Mouse (Mus musculus) bone marrow, adult 2 months (tissue): ENCODE measurements at regions not wholly inside any gene's neighbourhood (a gene's known extent, or its start where the extent isn't known, plus 50 kb on each side); places are given as distances from the start of the nearest gene placed in this dataset.

ENCODE experiments used
- H3K27ac ChIP-seq: fragments of 200-500 bp; 2 replicates; pipeline ENCODE4 v1.5.1; 2012; ENCODE audit warnings: low read depth, mild to moderate bottlenecking, control low read depth, inconsistent platforms, low read length; ENCODE audit not compliant: control insufficient read depth, poor library complexity, insufficient read depth
- H3K4me1 ChIP-seq: fragments of 200-500 bp; 2 replicates; pipeline ENCODE4 v1.6.1; 2011; ENCODE audit warnings: low read length; ENCODE audit not compliant: control insufficient read depth, insufficient read depth
- H3K4me3 ChIP-seq: fragments of 200-500 bp; replicated peaks from 2 replicates; pipeline ENCODE3; 2011; ENCODE audit warnings: mild to moderate bottlenecking, low read depth, low read length, control low read depth; ENCODE audit not compliant: control insufficient read depth
- CTCF ChIP-seq: fragments of 200-500 bp; IDR thresholded peaks from 2 replicates; pipeline ENCODE4 v1.5.1; 2011; ENCODE audit warnings: low read length, control low read depth; ENCODE audit not compliant: control insufficient read depth, insufficient read depth
- POLR2A ChIP-seq: fragments of 200-500 bp; IDR thresholded peaks from 2 replicates; pipeline ENCODE4 v1.6.1; 2011; ENCODE audit warnings: low read depth, mild to moderate bottlenecking, control low read depth, low read length, borderline replicate concordance; ENCODE audit not compliant: control insufficient read depth
- WGBS: fragments of 180-500 bp; shearing (Covaris S2); methylation state at CpG from one replicate; pipeline ENCODE4 v1.1.7; 2018; 5-methylcytosine and 5-hydroxymethylcytosine counted together

DNA sequence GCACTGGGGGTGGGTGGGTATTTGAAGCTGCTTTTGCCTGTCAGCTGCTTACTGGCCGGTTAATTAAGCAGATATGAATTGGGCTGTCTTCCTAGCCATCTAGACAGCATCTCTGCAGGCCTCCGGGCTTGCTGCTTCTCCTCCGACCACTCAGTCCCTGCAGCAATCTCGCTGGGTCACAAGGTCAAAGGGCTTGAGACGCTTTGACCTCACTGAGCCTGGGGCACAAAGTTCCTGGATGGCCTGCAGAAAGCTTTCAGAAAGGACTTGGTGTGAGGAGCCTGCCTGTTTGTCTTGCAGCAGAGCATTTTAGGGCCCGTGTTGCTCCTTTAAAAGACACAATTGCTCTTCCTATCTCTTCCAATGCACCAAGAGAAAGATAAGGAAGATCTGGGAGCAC lies 83.7 kb upstream of the Ppp2r5a start:
- WGBS, result 84% methylated on average over 6 of the region's 6 CpGs
- TF ChIP-seq CTCF, result no peak
- no peak for TF ChIP-seq POLR2A
- Histone ChIP-seq H3K27ac (no peak overlapping the region), H3K4me1 (no peaks in the 10 kb centered on the region), H3K4me3 (no peak overlapping the region)

DNA sequence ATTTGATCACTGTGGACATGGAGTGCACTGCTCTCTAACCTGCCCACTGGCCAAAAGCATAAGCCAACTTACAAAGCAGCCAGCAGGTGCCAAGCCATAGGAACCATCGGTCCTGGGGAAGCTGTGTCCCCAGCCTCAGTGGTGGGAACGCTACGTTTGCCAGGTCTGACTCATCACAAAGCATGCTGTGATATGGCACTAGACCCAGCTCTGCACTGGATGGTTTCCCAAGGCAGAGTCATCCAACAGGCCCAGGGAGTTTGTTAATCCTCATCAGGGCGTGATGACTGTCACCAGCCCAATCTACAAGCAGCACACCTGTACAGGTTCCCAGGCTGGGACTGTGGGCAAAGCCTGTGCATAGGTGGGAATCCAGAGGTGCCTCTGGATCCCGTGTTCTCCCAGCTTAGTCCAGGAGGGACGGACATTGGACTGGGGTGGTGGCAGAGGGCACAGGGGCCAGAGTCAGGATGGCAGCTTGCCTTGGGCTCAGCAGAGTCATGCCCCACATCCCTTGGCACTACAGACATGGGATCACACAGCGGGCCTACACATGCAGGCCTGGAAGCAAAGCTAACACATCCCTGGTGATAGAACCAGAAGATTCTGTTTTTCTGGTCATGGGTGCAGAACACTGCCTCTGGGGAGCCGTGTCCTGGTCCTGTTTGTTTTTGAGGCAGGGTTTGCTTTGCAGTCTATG lies 81.8 kb upstream of the Ppp2r5a start:
- TF ChIP-seq CTCF (no peak), POLR2A (no peak)
- 85% methylated on average over 8 of the region's 8 CpGs for WGBS

DNA sequence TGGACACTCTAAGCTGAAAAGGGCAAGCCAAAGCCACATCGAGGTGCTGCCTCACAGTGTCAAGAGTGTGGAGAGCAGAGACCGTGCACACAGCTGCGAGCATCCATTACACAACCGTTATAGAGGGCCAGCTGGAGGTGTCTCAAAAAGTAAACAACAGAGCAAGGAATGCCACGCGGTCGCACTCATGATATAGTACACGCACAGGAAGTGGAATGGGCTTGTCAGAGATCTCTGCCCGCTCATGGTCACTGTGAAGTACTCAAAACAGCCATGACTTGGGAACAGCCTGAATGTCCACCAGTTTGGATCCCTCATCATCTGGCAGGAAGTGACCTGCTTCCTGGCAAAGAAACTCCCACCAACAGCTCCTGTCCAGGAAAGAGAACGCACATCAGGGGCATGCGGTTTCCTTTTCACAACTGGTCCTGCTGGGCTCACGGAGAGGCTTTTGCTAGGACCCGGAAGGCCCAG lies 76.9 kb upstream of the Ppp2r5a start:
- H3K4me1 ChIP-seq, result peaks cover 4% of the 10 kb centered on the region
- 8% methylated on average over 13 of the region's 13 CpGs for WGBS
- TF ChIP-seq CTCF (peak; percentile 15; the same call in 1 of the 2 replicates), POLR2A (no peak)
- H3K4me3 ChIP-seq, result no peak overlapping the region
- H3K27ac ChIP-seq, result peak overlapping the region; percentile 76

More for the DNA sequence above, 81.8 kb upstream of the Ppp2r5a start:
- no peak overlapping the region for H3K4me3 ChIP-seq
- no peak overlapping the region for H3K27ac ChIP-seq
- peaks cover 2% of the 10 kb centered on the region for H3K4me1 ChIP-seq

DNA sequence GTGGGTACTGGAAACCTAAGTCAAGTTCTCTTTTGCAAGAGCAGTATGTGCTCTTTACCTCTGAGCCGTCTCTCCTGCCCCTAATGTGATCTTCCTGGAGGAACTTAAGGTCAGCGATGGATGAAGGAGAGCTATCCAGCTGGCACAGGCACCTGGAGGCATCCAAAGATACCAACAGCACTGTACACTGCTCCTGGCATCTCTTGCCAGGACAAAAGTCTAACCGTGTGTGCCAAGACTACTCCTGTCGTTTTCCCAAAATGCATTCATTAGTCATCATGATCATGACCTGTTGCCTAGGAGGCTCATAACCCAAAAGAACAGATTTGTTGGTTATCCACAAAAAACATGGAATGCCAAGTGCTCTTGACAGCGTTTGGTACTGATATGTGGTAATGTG lies 69.5 kb upstream of the Ppp2r5a start:
- Histone ChIP-seq H3K4me1 (peaks cover 3% of the 10 kb centered on the region), H3K27ac (no peak overlapping the region), H3K4me3 (no peak overlapping the region)
- TF ChIP-seq POLR2A (no peak), CTCF (no peak)
- WGBS, result 73% methylated on average over 5 of the region's 5 CpGs

DNA sequence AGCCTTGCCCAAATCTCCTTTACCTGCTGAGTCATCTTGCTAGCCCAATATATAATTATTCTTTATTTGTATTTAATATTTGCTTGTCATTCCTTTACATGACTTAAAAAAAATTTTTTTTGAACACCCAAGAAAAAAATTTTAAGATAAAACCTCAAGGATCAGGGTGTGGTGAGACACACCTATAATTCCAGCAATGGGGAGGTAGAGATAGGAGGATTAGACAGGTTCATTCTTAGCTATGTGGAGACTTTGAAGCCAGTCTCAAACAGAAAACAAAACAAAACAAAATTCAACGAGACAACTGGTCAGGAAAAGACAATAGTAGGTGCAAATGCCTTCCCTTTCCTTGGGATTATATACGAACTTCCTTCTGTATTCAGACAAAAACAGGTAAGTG lies 68.4 kb upstream of the Ppp2r5a start:
- Histone ChIP-seq H3K27ac (no peak overlapping the region), H3K4me1 (peaks cover 3% of the 10 kb centered on the region), H3K4me3 (no peak overlapping the region)
- TF ChIP-seq POLR2A (no peak), CTCF (no peak)
- WGBS, result 56% methylated on average over 2 of the region's 2 CpGs

DNA sequence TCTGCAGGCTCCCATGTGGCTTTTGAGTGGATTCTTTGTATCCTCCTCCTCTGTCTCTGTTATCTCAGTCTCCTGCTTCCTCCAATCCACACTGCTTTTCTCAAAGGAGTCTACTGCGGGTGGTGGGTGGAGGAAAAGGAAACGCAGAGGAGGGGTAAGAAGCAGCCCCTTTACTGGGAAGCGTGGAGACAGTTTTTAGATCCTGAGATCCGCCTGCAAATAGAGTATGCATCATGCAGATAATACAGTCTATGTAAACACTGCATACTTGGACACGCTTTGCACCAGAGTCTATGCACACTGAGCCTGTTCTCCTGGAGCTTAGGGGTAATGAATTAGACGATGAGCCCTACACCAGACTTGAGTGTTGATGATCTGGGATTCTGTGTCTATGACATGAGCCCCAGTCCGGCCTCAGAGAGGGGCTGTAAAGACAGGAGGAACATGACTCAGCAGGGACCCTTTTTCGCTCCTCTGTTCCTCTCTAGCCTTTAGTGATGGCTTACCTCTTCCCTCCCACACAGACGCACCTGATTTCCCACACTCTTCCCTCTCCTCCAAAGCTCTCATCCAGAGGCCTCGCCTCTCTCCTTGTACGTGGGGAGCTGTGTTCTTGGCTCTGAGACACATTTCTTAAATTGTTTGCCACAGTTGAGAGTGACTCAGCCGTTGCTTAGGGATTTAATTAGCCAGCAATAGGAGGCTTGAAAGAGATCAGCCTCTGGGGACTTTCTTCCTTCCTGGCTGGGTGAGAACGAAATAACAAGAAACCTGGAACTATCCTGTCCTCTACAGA lies 67.3 kb upstream of the Ppp2r5a start:
- Histone ChIP-seq H3K4me3 (no peak overlapping the region), H3K4me1 (peaks cover 4% of the 10 kb centered on the region), H3K27ac (peak overlapping the region; percentile 30; the same call in 1 of the 2 replicates)
- TF ChIP-seq POLR2A (no peak), CTCF (no peak)
- 29% methylated on average over 13 of the region's 13 CpGs for WGBS

DNA sequence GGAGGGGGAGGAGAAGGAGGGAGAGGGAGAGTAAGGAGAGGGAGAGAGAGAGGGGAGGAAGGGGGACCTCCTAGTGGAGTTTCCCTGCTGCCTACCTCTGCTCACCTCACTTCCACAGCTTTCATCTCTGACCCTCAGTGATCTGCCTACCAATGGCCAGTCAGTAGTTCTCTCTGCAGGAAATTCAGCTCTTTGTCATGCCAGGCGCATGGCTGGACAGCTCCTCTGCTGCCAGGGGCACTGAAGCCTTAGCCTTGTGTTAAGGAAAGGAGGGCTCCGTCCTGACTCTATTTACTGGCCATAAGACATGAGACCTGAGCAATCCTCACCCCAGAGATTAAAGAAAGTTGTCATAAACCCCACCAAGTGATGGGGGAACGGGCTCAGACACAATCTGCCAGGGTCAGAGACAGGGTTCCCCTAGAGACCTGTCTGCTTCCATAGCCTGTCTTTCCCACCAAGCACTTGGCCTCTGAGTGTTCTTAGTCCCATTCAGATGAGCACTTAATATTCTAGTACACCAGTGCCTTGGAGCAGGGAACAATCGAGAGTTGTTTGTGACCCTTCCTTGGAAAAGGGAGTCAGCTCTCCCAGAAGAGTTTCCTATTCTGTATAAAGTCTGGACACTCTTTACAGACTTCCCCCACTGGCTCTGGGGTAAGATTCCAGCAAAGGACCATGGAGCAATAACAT lies 65.9 kb upstream of the Ppp2r5a start:
- WGBS, result 86% methylated on average over 4 of the region's 4 CpGs
- no peak overlapping the region for H3K4me3 ChIP-seq
- H3K27ac ChIP-seq, result no peak overlapping the region
- H3K4me1 ChIP-seq, result peaks cover 4% of the 10 kb centered on the region
- no peak for TF ChIP-seq CTCF
- TF ChIP-seq POLR2A, result no peak

DNA sequence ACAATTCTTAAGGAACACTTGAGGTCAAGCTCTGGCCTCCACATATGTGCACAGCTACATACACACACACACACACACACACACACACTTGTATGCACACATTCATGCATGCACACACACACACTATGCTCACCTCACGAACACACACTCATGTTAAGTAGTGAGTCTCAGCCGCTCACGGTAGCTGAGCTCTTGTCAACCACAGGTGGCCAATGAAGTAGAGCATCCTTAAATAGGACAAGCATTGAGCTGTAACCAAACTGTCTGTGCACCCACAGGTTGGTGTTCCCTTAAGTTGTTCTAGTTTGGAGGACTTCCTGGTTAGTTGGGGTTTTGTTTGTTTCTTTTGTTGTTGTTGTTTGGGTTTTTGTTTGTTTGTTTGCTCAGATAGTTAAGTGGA lies 63.2 kb upstream of the Ppp2r5a start:
- Histone ChIP-seq H3K4me1 (peaks cover 6% of the 10 kb centered on the region), H3K4me3 (no peak overlapping the region), H3K27ac (no peak overlapping the region)
- 67% methylated on average over 3 of the region's 3 CpGs for WGBS
- TF ChIP-seq CTCF (no peak), POLR2A (no peak)
